Mouse (Mus musculus) adrenal gland, postnatal 10 days (tissue): ENCODE results near the gene Ulk2. TPM values are rescaled to one million over a fixed set of nuclear protein-coding genes. Genes with fewer than 3 reads are reported as not detected.
A peak's percentile ranks its signal among the peaks of the same experiment; 100 is the strongest.

ENCODE experiments used
- DNase-seq: peaks from one replicate; pipeline ENCODE4 v3.0.0; 2021; ENCODE audit warnings: mixed read lengths
- total RNA-seq, 2 experiments: library from RNA; stranded (reverse); gene quantifications; 2 replicates each; pipeline ENCODE4 v1.2.3; 2021

The Ulk2 gene
- total RNA-seq, 2 experiments from 2014 or later: 35.7 to 36.9 TPM

- peak; percentile 100 for DNase-seq
Measured at GRCm38 (mm10) chr11:61761584-61762407, 93.1 kb downstream of the Ulk2 start, which contains the start of gene Prpsap2. Gene Prpsap2 (minus strand): TSS chr11:61762088.

- DNase-seq: peak; percentile 15
Measured at GRCm38 (mm10) chr11:61760518-61760917, 94.4 kb downstream of the Ulk2 start.

- DNase-seq: no peak
Measured at GRCm38 (mm10) chr11:61757151-61757550, 97.7 kb downstream of the Ulk2 start.

- DNase-seq: peak; percentile 32
Measured at GRCm38 (mm10) chr11:61751612-61752011, 103.3 kb downstream of the Ulk2 start.

- DNase-seq: peak; percentile 20
Measured at GRCm38 (mm10) chr11:61747161-61747560, 107.7 kb downstream of the Ulk2 start.

GRCm38 (mm10) chr11:61745781-61746180 is 109.1 kb downstream of the Ulk2 start:
- no peak for DNase-seq

- DNase-seq: no peak
Measured at GRCm38 (mm10) chr11:61744460-61744859, 110.4 kb downstream of the Ulk2 start.

- no peak for DNase-seq
Measured at GRCm38 (mm10) chr11:61743768-61744167, 111.1 kb downstream of the Ulk2 start.

GRCm38 (mm10) chr11:61740500-61740899 is 114.4 kb downstream of the Ulk2 start:
- no peak for DNase-seq

- DNase-seq: no peak
Measured at GRCm38 (mm10) chr11:61737290-61737689, 117.6 kb downstream of the Ulk2 start.

- no peak for DNase-seq
Measured at GRCm38 (mm10) chr11:61732672-61733071, 122.2 kb downstream of the Ulk2 start.

- DNase-seq: no peak
Measured at GRCm38 (mm10) chr11:61728037-61728436, 126.8 kb downstream of the Ulk2 start.

Other genes starting within 250 kb of the Ulk2 start
- gene Grap, start 201.8 kb downstream of the Ulk2 start, total RNA-seq: 10 to 100 TPM; 16.0 to 17.3 TPM
- gene Fam83g, start 171.0 kb downstream of the Ulk2 start, total RNA-seq: under 1 TPM; 0.78 to 0.85 TPM
- under 1 TPM in 1 of 2 experiments, not detected in 1; 0.15 TPM for gene Slc5a10, start 134.2 kb downstream of the Ulk2 start, total RNA-seq
- 10 to 100 TPM; 23.8 to 29.0 TPM for gene Prpsap2, start 93.0 kb downstream of the Ulk2 start, total RNA-seq
- gene Akap10, start 75.2 kb upstream of the Ulk2 start, total RNA-seq: 10 to 100 TPM; 22.2 to 26.8 TPM
- 10 to 100 TPM in 1 of 2 experiments, 1 to 10 TPM in 1; 9.7 to 12.4 TPM for gene Specc1, start 101.7 kb upstream of the Ulk2 start, total RNA-seq